Mouse (Mus musculus) testis, postnatal 10 days (tissue): ENCODE measurements around the gene Grin2d.
A peak's percentile ranks its signal among the peaks of the same experiment; 100 is the strongest.
"Not testable (repeated sequence)": the region's sequence is repeated elsewhere in the genome, so short reads cannot be mapped to it uniquely, and the experiment has no call there.

ENCODE experiments used
- DNase-seq: peaks from one replicate; pipeline ENCODE4 v3.0.0; 2021; ENCODE audit warnings: low spot score

Grin2d gene

DNA sequence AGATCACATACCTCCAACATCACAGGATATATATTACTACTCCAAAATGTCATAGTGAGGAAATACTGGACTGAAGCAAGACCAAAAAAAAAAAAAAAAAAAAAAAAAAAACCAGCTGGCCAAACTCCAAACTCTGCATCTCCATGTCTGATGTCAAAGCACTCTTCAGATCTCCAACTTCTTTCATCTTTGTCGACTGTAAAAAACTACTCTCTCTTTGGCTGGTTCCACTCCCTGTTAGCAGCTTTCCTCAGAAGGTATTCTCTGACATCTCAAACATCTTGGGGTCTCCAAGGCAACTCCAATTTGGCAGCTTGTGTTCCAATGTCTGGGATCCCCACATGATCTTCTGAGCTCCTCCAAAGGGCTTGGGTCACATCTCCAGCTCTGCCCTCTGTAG is at the start of gene Grin2d:
TSS of gene Grin2d (minus strand) at position 101 of the 400 bp plus-strand sequence.
- not testable (repeated sequence) for DNase-seq

DNA sequence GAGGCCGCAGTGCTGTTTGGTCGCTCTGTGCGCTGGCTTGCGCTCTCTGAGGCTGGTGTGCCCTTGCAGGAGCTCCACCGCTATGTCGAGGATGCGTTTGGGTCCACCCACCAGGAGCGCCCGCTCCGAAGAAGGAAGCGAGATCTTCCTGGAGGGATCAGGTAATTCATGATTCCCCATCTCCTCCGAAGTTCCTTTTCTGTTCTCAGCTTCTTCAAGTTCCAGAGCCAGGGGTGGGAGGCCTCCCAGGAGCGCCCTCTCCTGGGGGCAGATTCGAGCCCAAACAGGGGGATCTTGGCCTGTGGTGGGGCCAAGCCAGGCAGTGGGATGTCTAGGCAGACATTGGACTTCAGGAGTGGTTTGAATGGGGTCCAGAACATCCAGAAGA is 46.2 kb upstream of the Grin2d start:
- peak; percentile 70 for DNase-seq

DNA sequence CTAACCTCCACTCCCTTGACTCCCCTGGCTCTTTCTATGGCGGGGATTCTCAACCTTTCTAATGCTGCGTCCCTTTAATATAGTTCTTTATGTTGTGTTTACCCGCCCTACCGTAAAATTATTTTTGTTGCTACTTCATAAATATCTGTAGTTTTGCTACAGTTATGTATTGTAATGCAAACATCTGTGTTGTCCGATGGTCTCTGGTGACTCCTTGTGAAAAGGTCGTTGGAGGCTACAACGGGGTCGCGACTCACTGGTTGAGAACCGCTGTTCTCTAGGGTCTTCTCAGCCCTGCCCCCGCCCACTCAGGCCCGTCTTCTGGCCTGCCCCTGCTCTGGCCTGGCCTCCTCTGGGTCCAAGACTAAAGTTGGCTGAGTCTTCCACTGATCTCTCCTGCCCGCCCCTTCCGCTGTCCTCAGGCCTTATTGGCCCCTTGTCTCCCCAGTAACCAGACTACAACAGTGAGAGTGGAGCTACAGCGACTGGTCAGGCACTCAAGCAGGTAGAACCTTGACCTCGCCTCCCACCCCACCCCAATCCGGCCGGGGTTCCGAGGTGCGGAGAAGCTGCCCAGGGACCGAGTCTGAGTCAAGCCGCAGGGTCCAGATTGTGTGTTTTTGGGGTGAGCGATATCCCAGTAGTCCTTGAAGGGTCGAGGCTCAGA is 45.7 kb upstream of the Grin2d start, which contains the start of gene Ccdc114:
TSS of gene Ccdc114 (plus strand) at position 311 of the 667 bp plus-strand sequence.
- DNase-seq, result peak; percentile 87

DNA sequence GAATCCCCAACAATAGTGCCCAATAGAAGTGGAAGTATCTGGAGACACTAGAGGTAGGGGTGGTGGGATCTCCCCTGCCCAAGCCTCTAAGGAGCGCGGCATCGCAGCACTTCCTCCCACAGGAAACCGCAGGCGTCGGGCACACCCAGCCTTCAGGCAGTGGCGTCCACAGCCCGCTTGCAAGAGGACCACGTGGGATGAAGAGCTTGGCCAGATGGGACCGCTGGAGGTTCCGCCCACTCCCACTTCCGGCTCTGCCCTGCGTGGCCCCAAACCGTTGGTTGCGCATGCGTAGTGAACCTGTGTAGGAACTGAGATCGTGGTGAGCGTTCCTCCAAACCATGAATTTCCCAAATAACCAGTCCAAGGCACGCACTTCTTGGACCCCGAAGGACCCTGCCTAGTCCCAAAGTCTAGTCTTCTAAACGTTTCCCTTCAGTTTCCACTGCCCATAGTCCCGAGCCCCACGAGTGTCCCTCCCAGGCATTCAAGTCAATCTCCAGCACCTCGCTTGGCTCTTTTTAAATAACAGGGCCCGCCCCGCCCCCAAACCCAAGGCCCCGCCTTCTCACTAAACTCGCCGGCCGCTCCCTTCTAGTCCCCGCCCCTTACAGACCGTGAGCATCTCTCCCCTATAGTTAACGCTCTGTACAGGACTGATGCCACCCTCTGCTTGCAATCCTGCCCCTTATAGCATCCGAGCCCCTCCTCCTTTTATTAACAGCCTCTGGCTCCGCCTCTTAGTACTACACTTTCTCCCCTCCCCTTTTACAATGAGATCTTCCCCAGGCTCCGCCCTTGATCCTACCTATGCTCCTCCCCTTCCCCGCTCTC is 45.0 kb upstream of the Grin2d start:
- peak; percentile 94 for DNase-seq

DNA sequence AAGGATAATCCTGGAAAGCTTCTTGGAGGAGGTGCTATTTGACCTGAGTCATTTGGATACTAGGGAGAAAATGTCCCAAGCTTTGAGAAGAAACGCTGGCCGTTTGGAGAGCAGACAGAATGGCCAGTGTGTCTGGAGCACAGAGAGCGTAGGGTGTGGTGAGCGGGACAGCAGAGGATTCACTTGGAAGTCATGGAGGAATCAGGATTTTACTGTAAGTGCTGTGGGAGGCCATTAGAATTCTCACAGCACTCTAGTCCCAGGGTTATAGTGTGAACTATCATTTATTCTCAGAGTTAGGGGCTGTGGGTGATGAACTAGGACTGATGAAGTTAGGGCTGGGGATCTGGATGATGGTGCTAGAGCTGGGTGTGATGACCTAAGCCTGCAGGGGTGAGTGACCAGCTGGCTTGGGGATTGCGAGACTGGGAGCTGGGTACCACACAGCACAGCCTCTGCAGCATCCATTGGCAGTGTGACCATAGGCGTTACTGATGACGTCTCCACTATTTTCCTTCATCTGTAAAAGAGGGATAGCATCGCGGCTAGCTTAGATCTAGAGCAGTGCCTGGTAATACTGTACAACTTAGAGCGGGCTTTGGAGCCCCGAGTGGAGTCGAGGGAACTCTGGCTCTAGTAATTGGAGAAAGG is 43.9 kb upstream of the Grin2d start:
- DNase-seq, result no peak

DNA sequence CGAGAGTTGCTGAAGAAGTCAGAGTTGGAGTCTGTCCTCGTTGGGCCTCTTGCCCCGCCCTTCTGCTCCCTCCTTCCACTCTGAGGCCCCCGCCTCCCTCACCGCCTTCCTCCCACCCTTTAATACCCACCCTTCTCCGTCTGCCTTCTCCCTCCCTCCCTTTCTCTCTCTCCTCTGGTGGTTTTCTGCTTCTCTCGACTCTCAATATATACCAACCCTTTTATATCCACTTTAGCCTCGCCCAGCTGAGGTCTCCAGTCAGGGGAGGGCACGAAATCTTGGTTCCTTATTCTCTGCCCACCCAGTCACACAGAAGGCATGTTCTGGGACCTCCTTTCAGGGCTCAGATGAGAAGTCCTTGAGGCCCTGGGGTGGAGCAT is 43.1 kb upstream of the Grin2d start, which contains the start of gene Emp3:
TSS of gene Emp3 (minus strand) at position 163 of the 380 bp plus-strand sequence.
- DNase-seq, result peak; percentile 78

DNA sequence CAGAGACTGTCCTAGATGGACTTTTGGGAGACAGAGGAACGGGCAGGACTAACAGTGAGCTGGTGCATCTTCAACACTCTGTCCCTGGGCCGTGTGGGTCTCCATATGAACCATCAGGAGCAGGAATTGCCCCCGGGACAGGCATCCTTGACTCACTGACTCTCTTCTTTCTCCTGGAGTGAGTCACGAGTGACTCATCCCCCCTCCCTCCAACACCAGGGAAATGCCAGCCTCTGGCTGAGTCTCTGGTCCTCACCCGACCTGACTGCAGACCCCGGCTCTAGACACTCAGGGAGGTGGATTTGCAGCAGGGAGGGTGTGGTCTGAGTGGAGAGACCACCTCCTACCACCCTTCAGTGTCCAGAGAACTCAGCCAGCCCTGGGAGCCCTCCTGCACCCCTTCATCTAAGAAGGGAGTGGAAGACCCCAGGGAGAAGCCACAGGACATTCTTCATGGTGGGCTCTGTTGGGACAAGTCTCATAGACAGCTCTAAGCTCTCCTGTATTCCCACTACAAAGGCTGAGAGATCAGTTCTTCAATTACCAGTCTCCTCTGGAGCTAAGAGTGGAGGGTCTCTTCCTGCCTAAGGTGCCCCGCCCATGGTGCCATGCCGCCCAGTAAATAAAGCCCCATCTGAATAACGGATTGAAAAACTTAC is 42.5 kb upstream of the Grin2d start:
- DNase-seq, result no peak

DNA sequence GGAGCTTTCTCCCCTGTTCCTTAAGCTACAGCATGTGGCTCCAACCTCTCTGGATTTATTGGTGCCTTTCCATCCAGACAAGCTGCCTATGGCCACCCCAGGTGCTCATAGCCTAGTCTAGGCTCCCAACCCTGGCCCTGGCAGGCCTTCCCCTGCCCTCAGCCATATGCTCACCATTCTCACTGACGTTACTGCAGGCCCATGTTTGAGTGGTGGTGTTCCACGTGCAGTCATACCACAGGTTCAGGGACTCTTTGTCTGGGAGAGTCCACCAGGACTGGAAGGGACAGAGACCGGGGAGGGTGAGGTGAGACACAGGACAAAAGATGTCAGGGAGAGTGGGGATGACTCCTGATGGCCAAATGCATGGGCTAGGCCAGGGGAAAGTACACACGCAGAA is 41.6 kb upstream of the Grin2d start:
- DNase-seq, result no peak

DNA sequence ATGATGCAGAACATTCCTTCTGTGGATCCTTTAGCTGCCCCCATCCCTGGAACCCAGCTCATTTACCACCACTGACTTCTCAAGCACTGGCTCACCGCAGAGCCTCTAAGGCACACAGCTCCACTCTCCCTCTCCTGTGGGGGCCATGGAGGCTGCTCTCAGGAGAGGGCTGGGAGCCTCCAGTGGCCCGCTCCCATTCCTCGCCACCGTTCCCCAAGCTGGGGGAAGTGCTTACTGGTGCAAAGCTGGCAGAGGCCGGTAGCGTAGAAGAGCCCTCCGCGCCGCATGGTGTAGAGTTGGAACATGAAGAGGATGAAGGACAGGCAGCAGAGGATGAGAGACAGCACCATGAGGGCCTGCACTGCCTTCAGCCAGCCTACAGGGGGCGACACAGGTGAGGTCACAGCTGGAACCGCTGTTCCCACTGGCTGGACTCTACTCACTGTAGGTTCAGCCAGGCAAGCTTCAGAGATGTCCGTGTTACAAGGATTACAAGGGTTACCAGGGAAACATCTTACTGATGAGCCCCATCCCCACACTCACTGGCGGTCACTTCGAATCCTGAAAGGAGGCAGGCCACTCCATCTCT is 41.0 kb upstream of the Grin2d start:
- peak; percentile 70 for DNase-seq

DNA sequence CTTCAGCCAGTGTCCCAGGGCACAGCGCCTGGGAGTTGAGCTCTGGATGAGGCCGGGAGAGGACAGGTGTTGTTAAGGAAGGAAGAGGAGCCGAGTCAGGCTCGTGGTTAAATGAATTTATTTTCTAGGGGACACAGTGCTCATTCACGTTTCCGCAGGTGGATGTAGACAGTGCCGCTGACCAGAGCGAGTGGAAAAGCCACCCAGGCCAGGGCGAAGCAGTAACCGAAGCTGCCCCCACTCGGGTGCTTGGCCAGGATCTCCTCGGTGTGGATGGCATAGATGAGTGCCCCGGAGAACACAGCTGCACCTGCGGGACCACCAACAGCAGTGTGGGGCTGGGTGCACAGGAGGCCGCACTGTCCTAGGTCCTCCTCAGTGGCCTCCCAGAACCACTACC is 39.7 kb upstream of the Grin2d start:
- no peak for DNase-seq

DNA sequence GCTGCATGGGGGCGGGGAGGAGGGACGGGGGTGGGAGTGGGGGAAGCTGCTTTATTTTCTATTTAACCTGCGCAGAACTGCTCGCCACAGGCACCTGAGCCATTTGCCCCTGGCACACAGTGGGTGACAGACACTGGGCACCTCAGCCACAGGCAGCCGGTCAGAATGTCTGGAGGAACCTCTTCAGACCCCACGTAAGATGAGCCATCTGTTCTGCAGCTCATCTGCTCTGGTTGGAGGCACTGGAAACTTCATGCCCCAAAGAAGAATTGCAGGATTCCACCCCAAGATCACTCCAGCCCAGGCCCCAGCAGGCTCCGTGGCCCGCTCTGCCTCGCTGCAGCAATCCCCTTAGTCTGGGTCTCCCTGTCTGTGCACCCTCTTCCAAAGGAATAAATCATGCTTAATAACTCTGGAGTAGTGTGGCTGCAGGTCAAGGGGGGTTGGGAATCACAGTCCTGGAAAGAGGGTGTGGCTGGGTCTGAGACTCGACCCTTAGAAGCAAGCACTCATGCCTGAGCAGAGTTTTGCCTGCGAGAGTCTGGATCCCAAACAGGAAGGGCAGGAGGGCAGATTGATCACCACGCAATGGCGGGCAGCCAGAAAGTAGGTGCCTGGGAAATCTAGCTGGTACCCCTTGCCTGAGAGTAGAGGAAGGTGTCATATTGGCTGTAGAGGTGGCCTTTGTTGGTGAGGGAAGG is 39.0 kb upstream of the Grin2d start:
- DNase-seq, result no peak

DNA sequence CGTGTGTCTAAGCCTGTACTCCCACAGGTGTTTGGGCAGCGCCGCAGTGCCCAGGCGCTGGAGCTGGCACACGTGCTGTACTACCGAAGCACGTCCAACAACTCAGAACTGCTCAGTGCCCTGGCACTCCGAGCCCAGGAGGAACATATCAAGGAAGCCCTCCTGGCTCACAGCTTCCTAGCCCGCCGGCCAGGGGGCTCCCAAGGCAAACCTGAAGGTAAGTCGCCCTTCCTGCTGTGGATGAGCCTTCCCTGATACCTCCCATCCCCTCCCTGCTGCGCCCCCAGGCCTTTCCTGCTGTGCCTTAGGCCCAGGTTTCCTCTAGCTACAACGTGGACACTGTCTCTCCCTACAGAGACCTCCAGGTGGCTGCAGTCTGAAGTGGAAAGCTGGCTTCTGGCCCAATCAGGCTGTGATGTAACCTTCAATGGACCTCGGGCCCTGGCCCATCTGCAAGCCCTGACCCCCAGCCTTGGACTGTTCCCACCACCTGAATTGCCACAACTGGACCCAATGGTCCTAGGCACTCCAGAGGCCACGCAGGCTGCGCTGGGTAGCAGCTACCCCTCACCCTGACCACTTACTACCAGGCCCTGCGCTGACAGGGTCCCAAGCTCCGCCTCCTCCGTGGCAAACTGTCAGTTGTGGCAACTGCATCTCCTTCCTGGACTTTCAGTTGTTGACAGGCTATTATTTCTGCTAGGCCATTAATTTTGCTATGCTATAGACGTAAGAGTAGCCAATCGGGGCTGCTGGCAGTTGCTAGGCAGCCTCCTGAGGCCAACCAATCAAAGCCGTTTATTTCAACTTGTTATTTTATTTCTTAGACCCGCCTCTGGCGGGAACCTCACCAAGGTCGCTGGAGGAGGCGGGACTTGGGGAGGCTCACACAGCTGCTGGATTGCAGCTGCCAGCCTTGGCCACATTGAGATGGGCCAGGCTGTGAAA is 38.2 kb upstream of the Grin2d start:
- peak; percentile 89 for DNase-seq

DNA sequence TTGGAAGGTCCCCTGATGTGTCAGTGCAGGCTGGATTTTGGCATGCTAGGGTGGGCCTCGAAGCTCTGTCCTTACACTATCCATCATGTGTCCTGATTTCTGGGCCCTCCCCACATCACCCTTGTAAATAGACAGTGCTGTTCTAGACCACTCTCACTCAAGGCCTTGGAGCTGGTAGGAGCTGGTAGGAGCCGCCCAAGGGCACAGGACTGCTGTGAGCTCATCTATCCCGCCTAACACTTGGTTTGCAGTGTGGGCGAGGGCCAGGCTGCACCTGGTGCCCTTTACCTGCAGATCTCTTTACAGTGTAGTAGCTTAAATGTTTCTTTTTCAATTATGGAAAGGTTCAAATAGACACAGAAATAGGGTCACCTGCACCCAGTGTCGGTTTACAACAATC is 36.8 kb upstream of the Grin2d start:
- DNase-seq, result no peak

DNA sequence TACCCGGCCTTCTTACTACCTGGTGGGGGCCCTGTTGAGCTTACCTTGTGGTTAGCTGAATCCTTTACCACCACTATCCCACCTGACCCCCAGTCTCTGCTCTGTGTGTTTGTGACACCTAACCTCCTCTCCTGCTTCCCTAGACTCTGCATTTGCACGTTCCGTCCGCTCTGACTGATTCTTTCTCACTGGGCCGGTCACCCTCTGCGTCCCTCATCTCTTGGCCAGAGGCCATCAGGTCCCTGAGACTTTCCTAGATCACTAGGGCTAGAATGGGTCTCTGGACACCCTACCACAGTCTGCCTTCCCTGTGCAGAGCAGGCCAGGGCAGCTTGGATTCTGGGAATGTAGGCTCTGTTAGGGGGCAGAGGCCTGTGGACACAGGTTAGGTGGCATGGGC is 35.9 kb upstream of the Grin2d start:
- DNase-seq, result no peak

DNA sequence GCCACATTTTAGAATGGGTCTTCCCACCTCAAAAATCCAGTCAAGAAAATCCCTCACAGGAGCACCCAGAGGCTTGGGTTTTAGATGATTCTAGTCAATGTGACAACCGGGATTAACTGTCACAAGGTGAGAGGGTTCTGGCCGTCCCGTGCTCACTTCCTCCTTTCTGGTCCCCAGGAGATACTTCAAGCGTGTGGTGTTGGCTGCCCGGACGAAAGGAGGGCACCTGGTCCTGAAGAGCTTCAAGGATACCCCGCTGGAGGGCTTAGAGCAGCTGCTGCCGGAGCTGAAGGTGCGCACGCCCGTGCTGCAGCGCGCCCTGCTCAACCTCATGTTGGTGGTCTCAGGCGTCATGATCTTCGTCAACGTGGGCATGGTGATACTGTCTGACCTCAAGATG is 31.0 kb upstream of the Grin2d start:
- DNase-seq, result no peak

DNA sequence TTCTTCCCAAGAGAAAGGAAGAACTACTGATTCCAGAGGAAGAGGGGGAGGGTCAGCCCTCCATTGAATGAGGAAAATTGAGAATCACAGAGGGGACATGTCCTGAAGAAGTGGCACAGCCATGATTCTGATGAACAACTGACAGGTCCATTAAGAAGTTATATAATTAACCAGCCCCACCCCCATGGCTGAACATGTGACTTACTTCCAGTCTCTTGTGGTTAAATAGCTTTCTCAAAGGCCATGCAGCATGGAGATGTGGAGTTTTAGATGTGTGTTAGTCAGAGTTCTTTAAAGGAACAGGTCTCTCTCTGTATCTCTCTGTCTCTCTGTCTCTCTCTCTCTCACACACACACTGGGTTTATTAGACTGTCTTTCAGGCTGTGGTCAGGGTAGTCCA is 30.2 kb upstream of the Grin2d start:
- no peak for DNase-seq

DNA sequence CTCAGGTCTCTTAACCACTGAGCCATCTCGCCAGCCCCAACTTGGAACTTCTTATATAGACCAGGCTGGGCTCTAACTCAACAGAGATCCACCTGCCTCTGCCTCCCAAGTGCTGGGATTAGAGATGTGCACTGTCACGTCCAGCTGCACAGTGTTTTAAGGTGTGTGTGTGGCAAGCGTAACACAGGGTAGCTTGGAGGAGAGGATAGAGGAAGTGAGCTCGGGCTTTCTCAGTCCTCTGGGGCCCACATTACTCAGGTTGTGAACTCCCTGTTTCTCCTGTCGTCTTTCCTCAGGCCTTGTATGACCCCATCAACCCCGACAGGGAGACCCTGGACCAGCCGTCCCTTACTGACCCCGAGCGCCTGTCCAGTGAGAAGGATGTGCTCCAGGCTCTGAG is 28.4 kb upstream of the Grin2d start:
- DNase-seq, result no peak

DNA sequence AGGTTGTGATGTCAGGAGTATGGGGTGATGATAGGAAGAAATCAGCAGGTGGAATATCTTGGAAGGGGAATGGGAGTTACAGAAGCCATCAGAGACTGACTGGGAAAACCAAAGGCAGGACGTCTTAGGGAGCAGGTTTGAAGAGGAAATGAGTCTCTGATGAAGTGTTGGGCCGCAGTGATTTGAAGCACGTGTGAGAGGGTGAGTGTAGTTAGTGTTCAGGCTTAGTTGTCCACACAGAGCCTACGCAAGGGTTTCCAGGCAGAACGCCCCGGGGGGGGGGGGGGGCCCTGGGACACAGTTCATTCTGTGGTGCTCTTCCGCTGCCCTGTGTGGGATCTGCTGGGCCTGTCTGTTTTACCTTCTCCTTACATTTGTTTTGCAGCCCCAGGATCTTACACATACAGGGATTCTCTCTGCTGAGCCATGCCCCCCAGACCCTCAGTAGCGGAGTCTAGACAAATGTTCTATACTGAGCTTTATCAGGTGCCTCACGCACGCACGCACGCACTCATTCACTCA is 24.4 kb upstream of the Grin2d start:
- no peak for DNase-seq

DNA sequence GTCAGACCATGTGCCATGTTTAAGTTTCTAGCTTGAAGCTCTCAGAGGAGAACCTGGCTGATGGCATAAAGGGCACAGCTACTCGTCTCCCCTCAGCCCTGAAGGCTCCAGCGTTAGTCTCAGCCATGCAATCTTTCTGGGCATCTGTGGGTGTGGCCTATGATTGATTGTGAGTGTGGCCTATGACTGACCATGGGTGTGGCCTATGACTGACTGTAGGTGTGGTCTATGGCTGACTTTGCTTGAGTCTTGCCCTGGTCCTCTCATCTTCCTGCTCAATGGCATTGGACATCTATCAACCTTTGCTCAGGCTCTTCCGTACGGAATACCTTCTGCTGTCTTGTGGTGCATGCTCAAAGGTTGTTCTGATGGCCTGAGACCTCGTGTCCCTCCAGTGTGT is 23.4 kb upstream of the Grin2d start:
- DNase-seq, result no peak

DNA sequence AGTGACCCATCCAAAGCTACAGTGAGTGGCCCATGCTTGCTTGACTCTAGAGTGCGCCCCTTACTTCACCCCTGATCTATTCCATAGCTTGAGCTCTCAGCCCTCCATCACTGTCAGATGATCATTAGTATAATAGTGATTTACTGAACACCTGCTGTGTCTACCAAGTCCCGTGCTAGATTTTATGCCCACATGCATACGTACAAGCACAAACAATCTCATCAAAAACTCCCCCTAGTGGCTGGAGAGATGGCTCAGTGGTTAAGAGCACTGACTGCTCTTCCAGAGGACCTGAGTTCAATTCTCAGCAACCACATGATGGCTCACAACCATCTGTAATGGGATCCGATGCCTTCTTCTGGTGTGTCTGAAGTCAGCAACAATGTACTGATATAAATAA is 19.9 kb upstream of the Grin2d start:
- not testable (repeated sequence) for DNase-seq
